Mouse (Mus musculus) embryonic facial prominence, embryonic 14.5 days (tissue): ENCODE data around the gene Trim59. TPM values are rescaled to one million over a fixed set of nuclear protein-coding genes. Genes with fewer than 3 reads are reported as not detected.

Experiments
- ATAC-seq: fragments of 200-750 bp; cut with Nextera tagmentation; 2 replicates; pipeline ENCODE4 v1.8.0; 2017; ENCODE audit warnings: low read depth, moderate number of reproducible peaks, moderate TSS enrichment
- DNase-seq: peaks from one replicate; pipeline ENCODE4 v3.0.0-alpha.2; 2015; ENCODE audit warnings: low spot score
- H3K27ac ChIP-seq: fragments of 300-500 bp; sonication (generic); replicated peaks from 2 replicates; pipeline ENCODE4 v1.5.1; 2014; ENCODE audit warnings: low read depth, mild to moderate bottlenecking, low read length, moderate library complexity
- H3K27me3 ChIP-seq: fragments of 300-500 bp; sonication (generic); replicated peaks from 2 replicates; pipeline ENCODE4 v1.6.1; 2014; ENCODE audit warnings: low read length; ENCODE audit not compliant: control insufficient read depth, insufficient read depth
- H3K36me3 ChIP-seq: fragments of 300-500 bp; sonication (generic); 2 replicates; pipeline ENCODE4 v1.6.1; 2014; ENCODE audit warnings: low read length, mixed read lengths; ENCODE audit not compliant: control insufficient read depth, insufficient read depth
- H3K4me1 ChIP-seq: fragments of 300-500 bp; sonication (generic); 2 replicates; pipeline ENCODE4 v1.6.1; 2014; ENCODE audit warnings: antibody characterized with exemption, low read length; ENCODE audit not compliant: control insufficient read depth, insufficient read depth
- H3K4me2 ChIP-seq: fragments of 300-500 bp; sonication (generic); 2 replicates; pipeline ENCODE4 v1.6.1; 2014; ENCODE audit warnings: low read depth, mild to moderate bottlenecking, low read length, moderate library complexity, mixed read lengths
- H3K4me3 ChIP-seq: fragments of 300-500 bp; sonication (generic); 2 replicates; pipeline ENCODE4 v1.5.1; 2014; ENCODE audit warnings: low read depth, mild to moderate bottlenecking, low read length
- H3K9ac ChIP-seq: fragments of 300-500 bp; sonication (generic); 2 replicates; pipeline ENCODE4 v1.6.1; 2014; ENCODE audit warnings: low read depth, mild to moderate bottlenecking, low read length, moderate library complexity, mixed read lengths
- H3K9me3 ChIP-seq: fragments of 300-500 bp; sonication (generic); 2 replicates; pipeline ENCODE4 v1.6.1; 2016; ENCODE audit warnings: low read length; ENCODE audit not compliant: control insufficient read depth
- WGBS: fragments of 180-500 bp; shearing (Covaris S2); extraction: QIAGEN DNeasy Blood & Tissue Kit; methylation state at CpG from one replicate; pipeline ENCODE4 v1.1.7; 2014; 5-methylcytosine and 5-hydroxymethylcytosine counted together
- polyA plus RNA-seq: library from polyadenylated mRNA; unstranded; fragments of >200 nt; fragmentation: Nextera tagmentation; extraction: Ambion mirVana; gene quantifications from 2 replicates; pipeline ENCODE4 v1.2.1, GENCODE M21; 2014

Gene Trim59
- polyA plus RNA-seq, 1 experiment from 2014 or later, result 75.9 TPM

GRCm38 (mm10) chr3:69047684-69048083 lies 3.1 kb upstream of the Trim59 start:
- DNase-seq (no peak), ATAC-seq (no peak)
- 77% methylated on average over 4 of the region's 4 CpGs for WGBS
- Histone ChIP-seq H3K36me3 (no peaks in the 10 kb centered on the region), H3K4me2 (no peak overlapping the region), H3K4me1 (peaks cover 8% of the 10 kb centered on the region; the same call in 1 of the 2 replicates), H3K27ac (no peak overlapping the region), H3K27me3 (no peaks in the 10 kb centered on the region), H3K9ac (no peak overlapping the region; the same call in 1 of the 2 replicates), H3K4me3 (no peak overlapping the region), H3K9me3 (no peaks in the 10 kb centered on the region)

- Histone ChIP-seq H3K9ac (no peak overlapping the region), H3K4me1 (peaks cover 11% of the 10 kb centered on the region; the same call in 1 of the 2 replicates), H3K36me3 (0 out of 2 replicates have a peak, but pooled peaks cover 4% of the 10 kb centered on the region), H3K27me3 (no peaks in the 10 kb centered on the region), H3K27ac (no peak overlapping the region), H3K4me2 (no peak overlapping the region), H3K4me3 (no peak overlapping the region), H3K9me3 (no peaks in the 10 kb centered on the region)
- 68% methylated on average over 4 of the region's 4 CpGs for WGBS
- ATAC-seq (no peak), DNase-seq (no peak)
Observed at GRCm38 (mm10) chr3:69046509-69046908, 2.0 kb upstream of the Trim59 start.

DNA sequence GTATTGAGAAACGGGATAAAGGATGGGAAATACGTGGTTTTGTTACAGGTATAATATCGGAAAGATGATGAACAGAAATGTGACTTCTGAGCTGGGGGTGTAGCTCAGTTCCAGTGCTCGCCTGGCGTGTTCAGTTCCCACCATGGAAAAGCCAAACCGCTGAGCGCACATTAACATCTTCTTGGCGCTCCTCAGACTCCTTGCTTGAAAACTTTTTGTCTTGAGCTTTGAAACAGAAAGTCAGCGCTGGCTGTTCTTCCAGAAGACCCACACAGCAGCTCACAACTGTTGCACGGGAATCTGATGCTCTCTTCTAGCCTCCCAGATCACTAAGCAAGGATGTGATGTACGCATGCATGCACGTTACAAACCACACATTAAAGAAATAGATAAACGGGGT lies 1.2 kb upstream of the Trim59 start:
- 21% methylated on average over 13 of the region's 13 CpGs for WGBS
- peak overlapping the region; percentile 75 for H3K4me2 ChIP-seq

GRCm38 (mm10) chr3:69045400-69045703 lies 797 bp upstream of the Trim59 start:
- peaks cover 10% of the 10 kb centered on the region; the same call in 1 of the 2 replicates for H3K36me3 ChIP-seq
- 3% methylated on average over 9 of the region's 9 CpGs for WGBS
- DNase-seq (peak; percentile 28), ATAC-seq (no peak)
- no peaks in the 10 kb centered on the region for H3K27me3 ChIP-seq
- H3K4me3 ChIP-seq, result peak overlapping the region; percentile 87
- no peaks in the 10 kb centered on the region for H3K9me3 ChIP-seq
- peak overlapping the region; percentile 75 for H3K4me2 ChIP-seq
- H3K4me1 ChIP-seq, result peaks cover 11% of the 10 kb centered on the region; the same call in 1 of the 2 replicates
- H3K9ac ChIP-seq, result peak overlapping the region; percentile 91
- H3K27ac ChIP-seq, result peak overlapping the region; percentile 79

More for the DNA sequence above, 1.2 kb upstream of the Trim59 start:
- no peaks in the 10 kb centered on the region for H3K9me3 ChIP-seq
- H3K4me3 ChIP-seq, result peak overlapping the region; percentile 87
- H3K4me1 ChIP-seq, result peaks cover 11% of the 10 kb centered on the region; the same call in 1 of the 2 replicates
- H3K36me3 ChIP-seq, result peaks cover 7% of the 10 kb centered on the region; the same call in 1 of the 2 replicates
- H3K27ac ChIP-seq, result peak overlapping the region; percentile 79; the same call in 1 of the 2 replicates
- DNase-seq, result peak; percentile 29
- H3K27me3 ChIP-seq, result no peaks in the 10 kb centered on the region
- no peak for ATAC-seq
- H3K9ac ChIP-seq, result peak overlapping the region; percentile 52

- ATAC-seq (peak; percentile 67), DNase-seq (no peak)
- WGBS, result 0% methylated on average over 24 of the region's 42 CpGs
- peak overlapping the region; percentile 87 for H3K4me3 ChIP-seq
- H3K9me3 ChIP-seq, result no peaks in the 10 kb centered on the region
- H3K4me2 ChIP-seq, result peak overlapping the region; percentile 75
- H3K9ac ChIP-seq, result peak overlapping the region; percentile 91
- H3K36me3 ChIP-seq, result peaks cover 14% of the 10 kb centered on the region
- no peaks in the 10 kb centered on the region for H3K27me3 ChIP-seq
- peak overlapping the region; percentile 79 for H3K27ac ChIP-seq
- peaks cover 11% of the 10 kb centered on the region; the same call in 1 of the 2 replicates for H3K4me1 ChIP-seq
Observed at GRCm38 (mm10) chr3:69044167-69044591, 376 bp downstream of the Trim59 start.

- Histone ChIP-seq H3K4me3 (no peak overlapping the region; the same call in 1 of the 2 replicates), H3K9ac (no peak overlapping the region), H3K27ac (no peak overlapping the region), H3K9me3 (no peaks in the 10 kb centered on the region), H3K27me3 (no peaks in the 10 kb centered on the region), H3K4me2 (peak overlapping the region; percentile 45), H3K36me3 (peaks cover 22% of the 10 kb centered on the region), H3K4me1 (peaks cover 11% of the 10 kb centered on the region; the same call in 1 of the 2 replicates)
- WGBS, result 66% methylated on average over 5 of the region's 5 CpGs
- DNase-seq (no peak), ATAC-seq (no peak)
Observed at GRCm38 (mm10) chr3:69041298-69041697, 3.3 kb downstream of the Trim59 start.

GRCm38 (mm10) chr3:69040105-69040504 lies 4.5 kb downstream of the Trim59 start:
- no peaks in the 10 kb centered on the region for H3K27me3 ChIP-seq
- H3K27ac ChIP-seq, result no peak overlapping the region
- no peaks in the 10 kb centered on the region for H3K9me3 ChIP-seq
- H3K4me2 ChIP-seq, result no peak overlapping the region
- peaks cover 33% of the 10 kb centered on the region for H3K36me3 ChIP-seq
- DNase-seq (no peak), ATAC-seq (no peak)
- peaks cover 3% of the 10 kb centered on the region; the same call in 1 of the 2 replicates for H3K4me1 ChIP-seq
- 86% methylated on average over 2 of the region's 2 CpGs for WGBS
- H3K4me3 ChIP-seq, result no peak overlapping the region
- no peak overlapping the region for H3K9ac ChIP-seq

GRCm38 (mm10) chr3:69026133-69026783 lies 18.3 kb downstream of the Trim59 start:
- H3K27me3 ChIP-seq, result no peaks in the 10 kb centered on the region
- peaks cover 76% of the 10 kb centered on the region for H3K36me3 ChIP-seq
- no peak overlapping the region for H3K4me3 ChIP-seq
- H3K9ac ChIP-seq, result no peak overlapping the region
- no peak overlapping the region for H3K4me2 ChIP-seq
- WGBS, result 98% methylated on average over 1 of the region's 1 CpGs
- DNase-seq, result no peak
- H3K4me1 ChIP-seq, result no peaks in the 10 kb centered on the region
- no peak overlapping the region for H3K27ac ChIP-seq
- no peaks in the 10 kb centered on the region for H3K9me3 ChIP-seq
- no peak for ATAC-seq

- H3K4me3 ChIP-seq, result no peak overlapping the region
- H3K27me3 ChIP-seq, result no peaks in the 10 kb centered on the region
- H3K36me3 ChIP-seq, result peaks cover 75% of the 10 kb centered on the region
- H3K9ac ChIP-seq, result no peak overlapping the region
- ATAC-seq (no peak), DNase-seq (no peak)
- H3K4me1 ChIP-seq, result no peaks in the 10 kb centered on the region
- no peaks in the 10 kb centered on the region for H3K9me3 ChIP-seq
- H3K4me2 ChIP-seq, result no peak overlapping the region
- no peak overlapping the region for H3K27ac ChIP-seq
Observed at GRCm38 (mm10) chr3:69020764-69021163, 23.8 kb downstream of the Trim59 start.
